Mouse (Mus musculus): ENCODE results near the gene Adam19. TPM values are rescaled to one million over a fixed set of nuclear protein-coding genes. Genes with fewer than 3 reads are reported as not detected.

Adam19 gene
- 7.0 and 8.3 TPM in 2 replicates for polyA plus RNA-seq (2014; fragmentation: Nextera tagmentation; extraction: Ambion mirVana)

- peak within 1 kb of the TSS; percentile 51 for H3K4me3 ChIP-seq (replicated peaks; ENCODE audit: low read depth, low read length)
- peak within 1 kb of the TSS; percentile 85 for H3K9ac ChIP-seq (replicated peaks; ENCODE audit: low read length)
- H3K27me3 ChIP-seq (ENCODE audit: control insufficient read depth, insufficient read depth, low read length): no peaks in the 10 kb centered on the region
- under 1% methylated on average over 51 of the region's 51 CpGs for WGBS
- H3K9me3 ChIP-seq (ENCODE audit: control insufficient read depth, low read length): no peaks in the 10 kb centered on the region
- H3K36me3 ChIP-seq (ENCODE audit: control insufficient read depth, insufficient read depth, low read length): no peaks in the 10 kb centered on the region
- H3K27ac ChIP-seq (replicated peaks; ENCODE audit: low read depth, low read length): peak within 1 kb of the TSS; percentile 86
- peaks cover 11% of the 10 kb centered on the region; the same call in 1 of the 2 replicates for H3K4me1 ChIP-seq (ENCODE audit: control insufficient read depth, insufficient read depth, low read length)
- DNase-seq (peak; percentile 89), ATAC-seq (ENCODE audit: low FRiP score, low TSS enrichment) (peak; percentile 86)
- H3K4me2 ChIP-seq (ENCODE audit: low read length): peak within 1 kb of the TSS; percentile 73
Observed at GRCm38 (mm10) chr11:46055896-46056769, at the start of gene Adam19. TSS of gene Adam19 (plus strand) at chr11:46055992.

GRCm38 (mm10) chr11:46016061-46016460 lies 39.7 kb upstream of the Adam19 start:
- DNase-seq (peak; percentile 93), ATAC-seq (ENCODE audit: low FRiP score, low TSS enrichment) (no peak)
- Histone ChIP-seq H3K27me3 (ENCODE audit: control insufficient read depth, insufficient read depth, low read length) (no peaks in the 10 kb centered on the region), H3K4me3 (replicated peaks; ENCODE audit: low read depth, low read length) (no peak overlapping the region), H3K9ac (replicated peaks; ENCODE audit: low read length) (no peak overlapping the region), H3K9me3 (ENCODE audit: control insufficient read depth, low read length) (no peaks in the 10 kb centered on the region), H3K27ac (replicated peaks; ENCODE audit: low read depth, low read length) (no peak overlapping the region), H3K36me3 (ENCODE audit: control insufficient read depth, insufficient read depth, low read length) (no peaks in the 10 kb centered on the region), H3K4me1 (ENCODE audit: control insufficient read depth, insufficient read depth, low read length) (no peaks in the 10 kb centered on the region), H3K4me2 (ENCODE audit: low read length) (no peak overlapping the region)
- WGBS: 19% methylated on average over 6 of the region's 6 CpGs

- 45% methylated on average over 1 of the region's 1 CpGs for WGBS
Observed at GRCm38 (mm10) chr11:46020246-46020645, 35.5 kb upstream of the Adam19 start.

GRCm38 (mm10) chr11:46021850-46022249 lies 33.9 kb upstream of the Adam19 start:
- no peaks in the 10 kb centered on the region for H3K27me3 ChIP-seq (ENCODE audit: control insufficient read depth, insufficient read depth, low read length)
- no peak overlapping the region for H3K27ac ChIP-seq (replicated peaks; ENCODE audit: low read depth, low read length)
- H3K36me3 ChIP-seq (ENCODE audit: control insufficient read depth, insufficient read depth, low read length): no peaks in the 10 kb centered on the region

More at GRCm38 (mm10) chr11:46020246-46020645, 35.5 kb upstream of the Adam19 start:
- no peak overlapping the region for H3K4me2 ChIP-seq (ENCODE audit: low read length)
- no peak overlapping the region for H3K4me3 ChIP-seq (replicated peaks; ENCODE audit: low read depth, low read length)
- H3K9me3 ChIP-seq (ENCODE audit: control insufficient read depth, low read length): no peaks in the 10 kb centered on the region
- H3K27me3 ChIP-seq (ENCODE audit: control insufficient read depth, insufficient read depth, low read length): no peaks in the 10 kb centered on the region
- no peaks in the 10 kb centered on the region for H3K4me1 ChIP-seq (ENCODE audit: control insufficient read depth, insufficient read depth, low read length)
- H3K27ac ChIP-seq (replicated peaks; ENCODE audit: low read depth, low read length): no peak overlapping the region
- H3K9ac ChIP-seq (replicated peaks; ENCODE audit: low read length): no peak overlapping the region
- no peak for DNase-seq
- no peaks in the 10 kb centered on the region for H3K36me3 ChIP-seq (ENCODE audit: control insufficient read depth, insufficient read depth, low read length)
- ATAC-seq (ENCODE audit: low FRiP score, low TSS enrichment): no peak

GRCm38 (mm10) chr11:46022983-46023382 lies 32.8 kb upstream of the Adam19 start:
- no peak overlapping the region for H3K27ac ChIP-seq (replicated peaks; ENCODE audit: low read depth, low read length)
- WGBS: 92% methylated on average over 6 of the region's 6 CpGs
- no peaks in the 10 kb centered on the region for H3K4me1 ChIP-seq (ENCODE audit: control insufficient read depth, insufficient read depth, low read length)
- H3K9me3 ChIP-seq (ENCODE audit: control insufficient read depth, low read length): no peaks in the 10 kb centered on the region
- H3K36me3 ChIP-seq (ENCODE audit: control insufficient read depth, insufficient read depth, low read length): no peaks in the 10 kb centered on the region
- ATAC-seq (ENCODE audit: low FRiP score, low TSS enrichment) (no peak), DNase-seq (no peak)
- no peak overlapping the region for H3K4me2 ChIP-seq (ENCODE audit: low read length)
- H3K27me3 ChIP-seq (ENCODE audit: control insufficient read depth, insufficient read depth, low read length): no peaks in the 10 kb centered on the region
- no peak overlapping the region for H3K4me3 ChIP-seq (replicated peaks; ENCODE audit: low read depth, low read length)
- H3K9ac ChIP-seq (replicated peaks; ENCODE audit: low read length): no peak overlapping the region

More at GRCm38 (mm10) chr11:46021850-46022249, 33.9 kb upstream of the Adam19 start:
- ATAC-seq (ENCODE audit: low FRiP score, low TSS enrichment): no peak
- Histone ChIP-seq H3K4me2 (ENCODE audit: low read length) (no peak overlapping the region), H3K4me3 (replicated peaks; ENCODE audit: low read depth, low read length) (no peak overlapping the region), H3K4me1 (ENCODE audit: control insufficient read depth, insufficient read depth, low read length) (no peaks in the 10 kb centered on the region), H3K9ac (replicated peaks; ENCODE audit: low read length) (no peak overlapping the region), H3K9me3 (ENCODE audit: control insufficient read depth, low read length) (no peaks in the 10 kb centered on the region)
- no peak for DNase-seq

- no peaks in the 10 kb centered on the region for H3K9me3 ChIP-seq (ENCODE audit: control insufficient read depth, low read length)
- no peaks in the 10 kb centered on the region for H3K36me3 ChIP-seq (ENCODE audit: control insufficient read depth, insufficient read depth, low read length)
- no peak overlapping the region for H3K27ac ChIP-seq (replicated peaks; ENCODE audit: low read depth, low read length)
- no peak for DNase-seq
- H3K27me3 ChIP-seq (ENCODE audit: control insufficient read depth, insufficient read depth, low read length): no peaks in the 10 kb centered on the region
- WGBS: 39% methylated on average over 7 of the region's 7 CpGs
- no peak overlapping the region for H3K9ac ChIP-seq (replicated peaks; ENCODE audit: low read length)
- no peak for ATAC-seq (ENCODE audit: low FRiP score, low TSS enrichment)
- no peak overlapping the region for H3K4me3 ChIP-seq (replicated peaks; ENCODE audit: low read depth, low read length)
- no peak overlapping the region for H3K4me2 ChIP-seq (ENCODE audit: low read length)
- no peaks in the 10 kb centered on the region for H3K4me1 ChIP-seq (ENCODE audit: control insufficient read depth, insufficient read depth, low read length)
Observed at GRCm38 (mm10) chr11:46025962-46026392, 29.8 kb upstream of the Adam19 start.

- DNase-seq (no peak), ATAC-seq (ENCODE audit: low FRiP score, low TSS enrichment) (no peak)
- Histone ChIP-seq H3K4me3 (replicated peaks; ENCODE audit: low read depth, low read length) (no peak overlapping the region), H3K27me3 (ENCODE audit: control insufficient read depth, insufficient read depth, low read length) (no peaks in the 10 kb centered on the region), H3K4me1 (ENCODE audit: control insufficient read depth, insufficient read depth, low read length) (no peaks in the 10 kb centered on the region), H3K36me3 (ENCODE audit: control insufficient read depth, insufficient read depth, low read length) (no peaks in the 10 kb centered on the region), H3K27ac (replicated peaks; ENCODE audit: low read depth, low read length) (no peak overlapping the region), H3K9ac (replicated peaks; ENCODE audit: low read length) (no peak overlapping the region), H3K9me3 (ENCODE audit: control insufficient read depth, low read length) (no peaks in the 10 kb centered on the region), H3K4me2 (ENCODE audit: low read length) (no peak overlapping the region)
- 90% methylated on average over 6 of the region's 6 CpGs for WGBS
Observed at GRCm38 (mm10) chr11:46027952-46028814, 27.6 kb upstream of the Adam19 start.

GRCm38 (mm10) chr11:46029485-46029884 lies 26.3 kb upstream of the Adam19 start:
- no peaks in the 10 kb centered on the region for H3K4me1 ChIP-seq (ENCODE audit: control insufficient read depth, insufficient read depth, low read length)
- no peak overlapping the region for H3K4me2 ChIP-seq (ENCODE audit: low read length)
- H3K36me3 ChIP-seq (ENCODE audit: control insufficient read depth, insufficient read depth, low read length): no peaks in the 10 kb centered on the region
- H3K27me3 ChIP-seq (ENCODE audit: control insufficient read depth, insufficient read depth, low read length): no peaks in the 10 kb centered on the region
- WGBS: 83% methylated on average over 2 of the region's 2 CpGs
- ATAC-seq (ENCODE audit: low FRiP score, low TSS enrichment) (no peak), DNase-seq (no peak)
- no peaks in the 10 kb centered on the region for H3K9me3 ChIP-seq (ENCODE audit: control insufficient read depth, low read length)
- H3K4me3 ChIP-seq (replicated peaks; ENCODE audit: low read depth, low read length): no peak overlapping the region
- H3K27ac ChIP-seq (replicated peaks; ENCODE audit: low read depth, low read length): no peak overlapping the region
- H3K9ac ChIP-seq (replicated peaks; ENCODE audit: low read length): no peak overlapping the region

Data from midbrain, embryonic 14.5 days (tissue).